Mouse (Mus musculus): ENCODE results near the gene Car5a.

The Car5a gene

GRCm38 (mm10) chr8:121880818-121881217, 63.9 kb downstream of the Car5a start:
- DNase-seq (ENCODE audit: low spot score in 2 of 2): no peak

GRCm38 (mm10) chr8:121879712-121880111, 65.0 kb downstream of the Car5a start:
- DNase-seq (ENCODE audit: low spot score in 2 of 2): no peak

- no peak for DNase-seq (ENCODE audit: low spot score in 2 of 2)
Observed at GRCm38 (mm10) chr8:121877828-121878480, 66.8 kb downstream of the Car5a start.

- DNase-seq (ENCODE audit: low spot score in 2 of 2): no peak
Observed at GRCm38 (mm10) chr8:121877212-121877611, 67.5 kb downstream of the Car5a start.

- DNase-seq (ENCODE audit: low spot score in 2 of 2): no peak
Observed at GRCm38 (mm10) chr8:121875517-121875916, 69.2 kb downstream of the Car5a start.

GRCm38 (mm10) chr8:121875045-121875444, 69.7 kb downstream of the Car5a start:
- no peak for DNase-seq (ENCODE audit: low spot score in 2 of 2)

GRCm38 (mm10) chr8:121874031-121874430, 70.7 kb downstream of the Car5a start:
- DNase-seq (ENCODE audit: low spot score in 2 of 2): peak in 1 of 2 experiments; percentile 29

GRCm38 (mm10) chr8:121871833-121872440, 72.8 kb downstream of the Car5a start:
- no peak for DNase-seq (ENCODE audit: low spot score in 2 of 2)

GRCm38 (mm10) chr8:121870190-121870589, 74.5 kb downstream of the Car5a start:
- DNase-seq (ENCODE audit: low spot score in 2 of 2): no peak

- no peak for DNase-seq (ENCODE audit: low spot score in 2 of 2)
Observed at GRCm38 (mm10) chr8:121868896-121869295, 75.8 kb downstream of the Car5a start.

GRCm38 (mm10) chr8:121868196-121868595, 76.5 kb downstream of the Car5a start:
- DNase-seq (ENCODE audit: low spot score in 2 of 2): no peak
